Mouse (Mus musculus): Measurements from ENCODE around the gene Syngr3.

The Syngr3 gene

GRCm38 (mm10) chr17:24667416-24667815, 22.3 kb downstream of the Syngr3 start:
- TF ChIP-seq GATA4 (IDR thresholded peaks at IDR 0.05; ENCODE audit: insufficient replicate concordance, low read length): no peak

GRCm38 (mm10) chr17:24658017-24658758, 31.6 kb downstream of the Syngr3 start, which contains the start of gene Npw:
Npw (minus strand) TSS chr17:24658457.
- no peak for TF ChIP-seq GATA4 (IDR thresholded peaks at IDR 0.05; ENCODE audit: insufficient replicate concordance, low read length)

DNA sequence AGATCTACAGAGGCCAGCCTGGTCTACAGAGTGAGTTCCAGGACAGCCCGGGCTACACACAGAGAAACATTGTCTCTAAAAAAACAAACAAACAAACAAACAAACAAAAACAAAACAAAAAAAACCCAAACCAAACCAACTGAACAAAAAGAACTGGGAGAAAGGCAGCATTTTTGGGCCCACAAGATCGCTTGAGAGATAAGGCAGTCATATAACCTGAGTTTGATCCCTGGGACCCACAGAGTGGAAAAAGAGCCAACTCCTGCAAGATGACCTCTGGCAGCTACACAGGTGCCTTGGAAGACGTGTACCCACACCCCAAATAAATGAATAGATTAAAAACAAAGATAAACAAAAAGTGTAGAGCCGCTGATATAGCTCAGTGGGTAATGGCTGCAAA, 34.8 kb downstream of the Syngr3 start:
- TF ChIP-seq GATA4 (IDR thresholded peaks at IDR 0.05; ENCODE audit: insufficient replicate concordance, low read length): no peak

DNA sequence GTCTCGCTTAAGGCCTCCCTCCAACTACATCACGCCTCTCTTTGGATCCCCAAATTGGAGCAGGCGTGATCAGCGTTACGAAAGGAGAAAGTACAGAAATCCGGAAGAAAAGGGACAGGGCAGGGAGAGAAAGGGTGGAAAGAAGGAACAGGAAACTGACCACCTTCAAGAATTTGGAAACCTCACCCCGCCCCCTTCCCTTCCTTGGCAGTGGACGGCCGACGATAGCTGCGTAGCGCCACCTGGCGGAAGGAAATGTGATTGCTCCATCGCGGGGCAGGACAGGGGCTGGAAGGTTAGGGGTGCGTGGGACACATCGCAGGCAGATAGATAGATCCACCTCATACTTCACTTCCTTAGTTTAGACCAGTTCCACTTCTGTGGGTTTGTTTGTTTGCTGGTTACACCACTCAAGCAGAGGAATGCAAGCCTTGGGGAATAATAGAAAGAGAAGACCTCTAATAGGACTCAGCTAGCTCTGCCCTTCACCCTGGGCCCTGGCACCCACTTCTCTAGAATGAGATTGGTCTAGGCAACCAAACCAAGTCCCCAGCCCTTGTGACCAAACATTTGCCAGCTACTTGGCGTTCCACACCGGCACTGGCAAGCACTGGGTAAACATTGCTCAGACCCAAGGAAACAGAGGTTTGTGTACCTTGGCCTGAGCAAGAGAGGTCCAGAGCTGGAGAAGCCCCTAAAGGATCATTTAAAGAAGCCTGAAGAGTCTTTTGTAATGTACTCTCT, 35.6 kb downstream of the Syngr3 start:
- TF ChIP-seq GATA4 (IDR thresholded peaks at IDR 0.05; ENCODE audit: insufficient replicate concordance, low read length): no peak

- no peak for TF ChIP-seq GATA4 (IDR thresholded peaks at IDR 0.05; ENCODE audit: insufficient replicate concordance, low read length)
Measured at GRCm38 (mm10) chr17:24651835-24652234, 37.9 kb downstream of the Syngr3 start.

- no peak for TF ChIP-seq GATA4 (IDR thresholded peaks at IDR 0.05; ENCODE audit: insufficient replicate concordance, low read length)
Measured at GRCm38 (mm10) chr17:24650766-24651165, 39.0 kb downstream of the Syngr3 start.

DNA sequence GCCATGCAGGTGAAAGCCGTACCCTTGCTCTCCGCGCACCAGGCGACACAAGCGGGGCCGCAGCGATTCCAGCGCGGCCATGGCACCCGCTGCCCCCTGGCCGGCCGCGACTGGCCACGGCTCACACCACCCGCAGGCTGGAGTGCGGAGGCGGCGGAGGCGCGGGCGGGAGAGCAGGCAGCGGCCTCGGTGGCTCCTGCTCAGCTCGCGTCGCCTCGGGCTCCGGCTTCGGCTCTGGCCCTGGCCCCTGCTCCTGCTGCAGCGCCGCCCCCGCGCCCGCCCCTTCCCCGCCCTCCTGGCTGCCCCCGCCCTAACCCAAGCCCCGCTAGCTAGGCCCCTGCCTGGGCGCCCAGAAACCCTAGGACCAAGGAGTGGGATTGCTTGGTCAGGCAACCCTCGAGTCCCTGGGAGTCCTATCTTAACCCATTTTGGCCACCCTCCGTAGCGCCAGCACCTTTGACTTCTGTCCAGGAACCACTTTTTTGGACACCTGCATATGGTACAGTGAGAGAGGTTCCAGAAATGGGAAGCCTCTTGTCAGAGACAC, 39.6 kb downstream of the Syngr3 start, which contains the start of gene Slc9a3r2:
TSS of gene Slc9a3r2 (minus strand) at position 258 of the 547 bp plus-strand sequence.
- no peak for TF ChIP-seq GATA4 (IDR thresholded peaks at IDR 0.05; ENCODE audit: insufficient replicate concordance, low read length)

DNA sequence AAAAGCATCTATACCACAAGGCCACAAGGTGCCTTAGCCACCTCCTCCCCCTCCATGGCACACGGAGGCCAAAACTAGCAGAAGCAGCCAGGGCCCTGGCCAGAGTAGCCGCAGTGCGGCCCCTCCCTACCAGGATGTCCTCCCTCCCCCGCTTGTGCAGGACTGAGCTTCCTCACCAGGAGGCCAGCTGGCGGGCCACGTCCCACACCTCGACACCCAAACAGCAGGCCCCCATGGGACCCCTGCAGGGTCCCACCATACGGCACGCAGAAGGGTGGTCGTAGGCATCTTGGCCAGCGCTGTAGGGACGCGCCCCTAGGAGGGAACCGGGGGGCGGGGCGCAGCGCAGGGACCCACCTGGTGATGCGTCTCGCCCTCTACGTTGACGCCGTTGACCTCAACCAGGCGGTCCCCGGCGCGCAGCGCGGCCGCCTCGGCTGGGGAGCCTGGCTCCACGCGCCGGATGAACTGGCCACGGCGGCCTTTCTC, 40.1 kb downstream of the Syngr3 start:
- no peak for TF ChIP-seq GATA4 (IDR thresholded peaks at IDR 0.05; ENCODE audit: insufficient replicate concordance, low read length)

GRCm38 (mm10) chr17:24648731-24649377, 40.9 kb downstream of the Syngr3 start:
- TF ChIP-seq GATA4 (IDR thresholded peaks at IDR 0.05; ENCODE audit: insufficient replicate concordance, low read length): no peak

DNA sequence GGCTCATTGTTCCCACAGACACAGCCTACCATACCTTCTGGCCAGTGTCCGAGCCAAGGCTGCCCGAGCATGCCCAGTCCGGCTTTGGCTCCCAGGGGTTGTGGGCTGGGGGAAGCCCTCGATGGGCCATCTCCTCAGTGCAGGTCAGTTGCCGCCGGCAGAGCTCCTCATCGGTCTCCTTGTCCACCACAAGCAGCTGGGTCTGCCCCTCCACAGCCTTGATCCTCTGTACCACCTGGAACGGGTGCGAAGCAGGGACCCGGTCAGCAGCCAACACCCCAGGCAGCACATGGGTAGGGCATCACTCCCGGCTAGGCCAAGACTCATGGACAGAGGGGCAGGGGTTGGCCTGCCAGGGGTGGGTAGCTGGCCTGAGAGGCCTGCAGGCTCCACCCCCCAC, 42.3 kb downstream of the Syngr3 start:
- no peak for TF ChIP-seq GATA4 (IDR thresholded peaks at IDR 0.05; ENCODE audit: insufficient replicate concordance, low read length)

GRCm38 (mm10) chr17:24646381-24646780, 43.4 kb downstream of the Syngr3 start:
- no peak for TF ChIP-seq GATA4 (IDR thresholded peaks at IDR 0.05; ENCODE audit: insufficient replicate concordance, low read length)

DNA sequence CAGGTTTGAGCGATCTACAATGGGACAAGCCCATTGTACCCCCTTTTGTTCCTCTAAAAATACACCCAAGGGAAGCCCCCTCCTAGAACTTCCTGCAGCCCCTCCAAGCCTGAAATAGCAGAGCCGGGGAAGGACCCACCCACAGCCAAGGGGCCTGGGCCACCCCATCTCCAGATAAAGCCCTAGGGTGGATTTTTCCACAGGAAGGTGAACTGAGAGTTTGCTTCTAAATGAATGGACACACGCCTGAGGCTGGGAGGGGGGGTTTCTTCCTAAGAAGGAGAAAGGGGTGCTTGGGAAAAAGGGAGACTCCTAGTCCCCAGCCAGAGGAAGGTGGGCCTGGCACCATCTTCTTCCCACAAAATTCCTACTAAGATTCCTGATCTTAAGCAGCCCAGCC, 43.8 kb downstream of the Syngr3 start:
- TF ChIP-seq GATA4 (IDR thresholded peaks at IDR 0.05; ENCODE audit: insufficient replicate concordance, low read length): peak; percentile 51; the same call in 1 of the 2 replicates

DNA sequence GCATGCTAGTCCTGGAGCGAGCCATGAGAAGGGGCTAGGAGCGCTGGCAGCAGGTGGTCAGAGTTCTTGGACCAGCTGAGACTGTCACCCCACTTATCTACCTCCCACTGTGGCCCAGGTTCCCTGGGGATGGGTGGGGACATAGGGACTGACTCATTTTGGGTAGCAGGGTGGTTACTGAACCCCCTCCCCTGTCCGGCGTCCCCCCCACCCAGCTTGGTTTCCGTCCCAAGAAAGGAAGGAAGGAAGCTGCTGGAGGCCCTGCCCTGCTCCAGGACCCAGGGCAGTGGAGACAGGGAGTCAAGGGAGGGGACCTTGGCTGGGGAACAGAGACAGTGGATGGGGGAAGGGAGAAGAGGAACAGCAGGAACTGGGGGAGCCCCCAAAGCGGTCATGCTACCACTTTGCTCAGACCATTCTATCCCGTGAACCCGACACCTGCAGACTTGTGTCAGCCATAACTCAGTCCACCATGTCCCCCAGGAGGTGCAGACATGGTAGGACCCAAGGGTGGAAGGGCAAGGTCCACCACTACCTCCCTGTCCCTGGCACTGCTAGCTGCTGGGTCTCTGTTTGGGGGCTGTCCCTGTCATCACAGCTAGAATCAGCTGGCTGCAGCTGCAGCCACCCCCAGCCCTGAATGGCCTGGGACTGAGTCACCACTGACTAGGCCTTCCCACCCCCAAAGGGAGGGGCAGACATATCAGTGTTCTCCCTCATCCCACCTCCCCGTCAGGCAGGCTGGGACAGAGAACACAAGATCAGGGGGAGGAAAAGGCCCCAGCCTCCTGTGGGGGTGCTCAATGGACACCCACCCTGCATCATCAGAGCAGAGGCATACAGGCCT, 44.7 kb downstream of the Syngr3 start:
- no peak; the same call in 1 of the 2 replicates for TF ChIP-seq GATA4 (IDR thresholded peaks at IDR 0.05; ENCODE audit: insufficient replicate concordance, low read length)

DNA sequence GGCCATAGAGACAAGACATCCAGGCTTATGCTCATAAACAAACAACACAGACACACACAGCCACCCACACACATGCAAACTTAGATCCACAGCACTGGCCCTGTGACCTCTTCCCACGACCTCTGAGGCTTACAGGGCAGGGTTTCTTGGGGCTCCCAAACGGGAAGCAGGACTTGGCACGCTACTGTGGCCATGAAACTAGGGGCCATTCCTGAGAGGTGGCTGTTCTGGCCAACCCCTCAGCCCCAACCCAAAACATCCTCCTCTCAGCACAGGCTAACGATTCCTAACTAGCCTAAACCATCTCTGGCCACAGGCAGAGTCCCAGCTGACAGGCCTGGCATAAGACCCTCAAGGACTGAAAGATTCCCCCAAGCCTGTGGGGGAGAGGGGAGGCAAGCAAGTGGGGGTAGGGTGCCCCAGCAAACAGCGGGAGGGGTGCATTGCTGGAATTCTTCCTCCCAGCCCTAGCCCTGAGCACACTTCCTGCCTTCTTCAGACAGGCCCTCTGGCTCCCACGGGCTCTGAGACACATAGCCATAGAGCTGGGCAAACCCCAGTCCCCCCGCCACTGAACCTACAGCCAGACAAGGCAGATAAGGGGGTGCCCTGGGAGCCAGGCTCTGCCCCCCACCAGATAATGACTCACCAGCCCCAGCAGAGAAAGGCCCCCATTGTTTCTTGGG, 45.6 kb downstream of the Syngr3 start:
- no peak for TF ChIP-seq GATA4 (IDR thresholded peaks at IDR 0.05; ENCODE audit: insufficient replicate concordance, low read length)
